Mouse (Mus musculus): ENCODE measurements at regions not wholly inside any gene's neighbourhood (a gene's known extent, or its start where the extent isn't known, plus 50 kb on each side); places are given as distances from the start of the nearest gene placed in this dataset.

DNA sequence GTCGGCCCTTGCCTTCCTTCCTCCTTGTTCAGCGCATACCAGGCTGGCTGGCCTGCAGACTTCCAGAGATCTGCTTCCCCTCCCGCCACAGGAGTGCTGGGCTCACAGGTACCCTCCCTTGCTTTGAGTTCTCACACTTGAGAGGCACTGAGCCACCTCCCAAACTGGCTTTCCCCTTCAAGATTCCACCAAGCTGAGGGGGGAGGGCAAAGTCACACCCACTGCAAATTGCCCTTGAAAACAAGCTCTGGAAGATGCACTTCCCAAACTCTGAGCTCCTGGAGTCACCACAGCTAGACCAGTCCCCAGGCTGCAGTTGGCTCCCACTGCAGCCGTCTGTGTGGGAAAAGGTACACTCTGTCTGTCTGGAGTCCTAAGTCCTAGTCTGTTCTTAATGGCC lies 142.1 kb upstream of the Slc22a12 start:
- no peak for DNase-seq

- no peak for DNase-seq
Observed at GRCm38 (mm10) chr19:6679392-6680307, 136.8 kb upstream of the Slc22a12 start.

DNA sequence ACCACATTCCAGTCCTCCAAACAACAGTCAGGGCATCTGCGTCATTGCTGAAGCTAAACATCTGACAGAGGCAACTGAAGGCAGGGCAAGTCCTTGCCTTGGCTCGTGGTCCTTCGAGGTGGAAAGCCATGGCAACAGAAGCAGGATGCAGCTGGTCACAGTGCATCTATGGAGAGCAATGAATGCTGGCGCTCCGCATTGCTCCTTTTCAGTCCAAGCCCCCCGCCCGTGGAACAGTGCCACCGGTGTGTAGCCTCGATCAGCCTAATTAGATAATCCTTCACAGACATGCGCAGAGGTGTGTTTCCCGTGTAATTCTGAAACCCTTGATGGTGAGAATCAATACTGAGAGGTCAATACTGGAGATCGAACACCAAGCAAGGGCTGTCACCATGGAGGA lies 134.7 kb upstream of the Slc22a12 start:
- no peak for DNase-seq

- DNase-seq, result no peak
Observed at GRCm38 (mm10) chr19:6675586-6675985, 132.8 kb upstream of the Slc22a12 start.

DNA sequence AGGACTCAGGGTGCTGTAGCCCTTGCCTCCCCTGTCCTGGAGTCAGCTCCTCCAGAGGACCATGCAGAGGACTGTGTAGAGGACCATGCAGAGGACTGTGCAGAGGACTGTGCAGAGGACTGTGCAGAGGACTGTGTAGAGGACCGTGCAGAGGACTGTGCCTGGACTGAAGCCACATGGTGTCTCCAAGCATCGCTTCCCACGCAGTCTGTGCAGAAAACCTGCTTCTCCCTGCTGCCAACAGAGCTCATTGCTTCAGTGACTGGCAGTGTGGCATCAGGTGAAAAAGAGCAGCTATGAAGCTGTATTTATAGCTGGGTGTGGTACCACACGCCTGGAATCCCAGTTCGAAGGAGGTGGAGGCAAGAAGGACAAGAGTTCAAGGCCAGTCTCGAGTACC lies 128.9 kb upstream of the Slc22a12 start:
- no peak for DNase-seq

DNA sequence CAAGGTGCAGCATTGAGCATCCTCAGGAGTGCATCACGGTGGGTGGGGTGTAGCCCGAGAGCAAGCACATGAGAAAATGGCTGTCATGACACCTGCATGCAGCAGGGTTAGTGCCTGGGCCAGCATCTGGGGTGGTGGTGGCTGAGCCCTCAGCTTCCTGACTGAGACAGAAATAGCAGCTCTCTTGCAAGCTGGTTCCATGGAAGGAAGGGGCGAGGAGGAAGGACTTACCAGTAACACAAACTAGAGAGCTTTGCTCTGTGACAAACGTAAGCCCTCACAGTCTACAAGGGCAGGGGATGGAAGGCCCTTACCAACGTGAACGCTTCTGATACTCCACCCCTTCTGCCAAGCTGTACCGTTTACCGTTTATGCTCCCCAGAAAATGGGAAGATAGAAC lies 127.0 kb upstream of the Slc22a12 start:
- DNase-seq, result no peak

- no peak for DNase-seq
Observed at GRCm38 (mm10) chr19:6668545-6668944, 125.7 kb upstream of the Slc22a12 start.

DNA sequence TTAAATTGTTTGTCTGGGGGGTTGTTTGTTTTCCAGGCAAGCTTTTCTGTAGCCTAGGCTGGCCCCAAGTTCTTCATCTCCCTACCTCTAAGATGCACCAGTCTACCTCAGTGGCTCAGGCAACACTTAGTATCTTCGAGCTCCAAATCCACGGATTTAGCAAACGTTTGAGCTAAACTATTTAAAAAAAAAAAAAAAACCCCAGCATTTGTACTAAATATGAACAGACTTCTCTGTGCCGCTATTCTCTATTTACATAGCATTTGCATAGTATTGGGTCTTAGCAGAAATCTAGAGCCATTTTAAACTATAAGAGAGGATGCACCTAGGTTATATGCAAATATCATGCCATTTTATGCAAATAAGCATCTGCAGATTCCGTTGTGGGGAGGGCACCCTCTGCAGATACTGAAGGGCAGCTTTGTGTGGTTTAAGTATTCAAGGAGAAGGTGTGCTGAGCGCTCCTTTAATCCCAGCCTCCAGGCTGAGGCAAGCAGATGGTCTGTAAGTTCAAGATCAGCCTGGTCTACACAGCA lies 123.4 kb upstream of the Slc22a12 start:
- DNase-seq, result no peak

DNA sequence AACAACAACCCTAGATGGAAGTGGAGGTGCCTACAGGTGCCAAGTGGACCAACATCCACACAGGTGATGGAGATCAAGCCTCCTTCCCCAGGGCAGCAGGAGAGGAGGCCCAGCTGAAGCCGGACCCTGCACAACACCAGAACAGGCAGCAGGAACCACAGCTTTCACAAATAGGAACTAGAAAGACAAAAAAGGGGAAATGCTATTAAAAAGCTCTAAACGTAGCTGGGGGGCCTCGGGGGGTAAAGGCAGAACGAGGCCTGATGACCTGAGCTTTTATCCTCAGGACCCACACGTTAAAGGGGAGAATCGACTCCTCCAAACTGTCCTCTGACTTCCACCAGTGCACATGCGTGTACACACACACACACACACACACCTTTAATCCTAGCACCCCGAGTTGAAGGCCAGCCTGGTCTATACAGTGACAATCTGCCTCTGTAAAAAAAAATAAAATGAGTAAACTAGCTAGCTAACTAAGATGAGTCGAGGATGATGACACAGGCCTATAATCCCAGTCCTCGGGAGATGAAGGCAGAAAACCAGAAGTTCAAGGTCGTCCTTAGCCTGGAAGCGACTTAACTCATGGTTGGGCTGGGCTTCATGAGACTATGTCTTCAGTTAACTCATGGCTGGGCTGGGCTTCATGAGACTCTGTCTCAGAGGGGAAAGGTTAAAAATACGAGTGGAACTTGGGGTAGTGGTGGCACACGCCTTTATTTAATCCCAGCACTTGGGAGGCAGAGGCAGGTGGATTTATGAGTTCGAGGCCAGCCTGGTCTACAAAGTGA lies 122.6 kb upstream of the Slc22a12 start:
- no peak for DNase-seq

DNA sequence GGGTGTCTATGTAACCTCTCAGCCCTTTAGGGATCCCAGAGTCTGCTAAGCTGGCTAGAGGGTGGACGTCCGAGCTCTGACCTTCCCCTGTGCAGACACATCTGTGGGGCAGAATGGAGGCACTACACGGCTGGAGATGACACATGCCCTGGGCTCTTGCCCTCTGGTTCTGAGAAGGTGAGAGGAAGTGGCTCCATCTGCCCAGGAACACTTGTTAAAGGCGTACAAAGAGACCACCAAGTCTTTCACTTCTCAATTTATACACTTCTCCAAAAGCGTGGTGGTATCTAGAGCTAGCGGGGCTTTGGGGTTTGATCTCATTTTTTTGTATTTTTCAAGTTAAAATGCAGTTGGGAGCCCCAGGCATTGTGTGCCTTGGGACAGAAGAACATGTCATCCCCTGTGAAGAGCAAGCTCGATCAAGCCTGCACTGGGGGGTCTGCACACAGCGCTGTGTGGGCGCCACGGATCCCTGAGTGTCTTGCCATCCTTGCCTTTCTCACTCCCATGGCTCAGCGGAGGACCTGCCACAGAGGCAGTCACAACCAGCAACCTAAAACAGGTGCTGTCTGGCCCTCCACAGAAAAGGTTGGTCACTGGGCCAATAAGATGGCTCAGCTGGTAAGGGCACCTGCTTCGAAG lies 121.6 kb upstream of the Slc22a12 start:
- DNase-seq, result no peak

- DNase-seq, result peak; percentile 90
Observed at GRCm38 (mm10) chr19:6663391-6663790, 120.6 kb upstream of the Slc22a12 start.

DNA sequence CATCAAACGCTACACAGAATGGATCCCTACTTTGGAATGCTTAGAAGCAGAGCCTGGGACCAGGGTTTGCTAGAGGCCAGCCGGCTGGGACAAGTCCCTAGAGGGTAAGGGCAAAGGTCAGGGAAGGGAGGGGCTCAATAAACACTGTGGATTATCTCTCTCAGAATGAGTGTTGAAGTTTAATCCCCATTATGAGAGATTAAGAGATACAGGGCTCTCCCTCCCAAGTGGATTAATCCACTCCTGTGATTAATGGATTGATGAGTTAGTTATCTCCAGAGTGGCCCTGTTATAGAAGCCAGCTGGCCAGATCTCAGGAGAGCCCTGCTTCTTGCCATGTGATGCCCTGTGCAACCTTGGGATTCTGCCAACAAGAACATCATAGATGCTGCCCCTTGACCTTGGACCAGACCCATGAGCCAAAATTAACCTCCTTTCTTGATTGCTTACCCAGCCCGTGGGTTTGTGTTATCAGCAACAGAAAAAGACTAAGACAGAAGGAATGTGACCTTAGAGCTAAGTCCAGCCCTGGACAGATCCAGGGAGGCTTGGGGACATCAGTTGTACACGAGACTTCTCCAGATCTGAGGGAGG lies 119.6 kb upstream of the Slc22a12 start:
- no peak for DNase-seq

GRCm38 (mm10) chr19:6661508-6661871 lies 118.7 kb upstream of the Slc22a12 start:
- DNase-seq, result no peak

- no peak for DNase-seq
Observed at GRCm38 (mm10) chr19:6660723-6661507, 118.1 kb upstream of the Slc22a12 start.

- DNase-seq, result no peak
Observed at GRCm38 (mm10) chr19:6660157-6660556, 117.3 kb upstream of the Slc22a12 start.

- DNase-seq, result no peak
Observed at GRCm38 (mm10) chr19:6654550-6654949, 111.7 kb upstream of the Slc22a12 start.

DNA sequence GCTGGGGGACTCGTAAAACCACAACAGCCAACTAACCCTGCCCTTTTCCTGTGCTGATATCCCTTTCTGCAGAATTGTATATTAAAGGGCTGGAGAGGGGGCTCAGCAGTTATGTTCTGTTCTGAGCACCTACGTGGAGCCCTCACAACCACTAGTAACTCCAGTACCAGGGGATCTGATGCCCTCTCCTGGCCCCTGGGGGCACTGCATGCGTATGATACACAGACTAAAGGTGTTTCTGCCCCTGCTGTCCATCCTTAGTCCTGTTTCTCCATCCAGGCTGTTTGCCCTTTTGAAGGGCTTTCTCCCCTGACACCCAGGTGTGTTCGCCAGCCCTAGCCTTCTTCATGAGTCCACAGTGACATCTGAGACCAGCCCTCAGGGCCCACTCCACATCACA lies 109.9 kb upstream of the Slc22a12 start:
- no peak for DNase-seq

DNA sequence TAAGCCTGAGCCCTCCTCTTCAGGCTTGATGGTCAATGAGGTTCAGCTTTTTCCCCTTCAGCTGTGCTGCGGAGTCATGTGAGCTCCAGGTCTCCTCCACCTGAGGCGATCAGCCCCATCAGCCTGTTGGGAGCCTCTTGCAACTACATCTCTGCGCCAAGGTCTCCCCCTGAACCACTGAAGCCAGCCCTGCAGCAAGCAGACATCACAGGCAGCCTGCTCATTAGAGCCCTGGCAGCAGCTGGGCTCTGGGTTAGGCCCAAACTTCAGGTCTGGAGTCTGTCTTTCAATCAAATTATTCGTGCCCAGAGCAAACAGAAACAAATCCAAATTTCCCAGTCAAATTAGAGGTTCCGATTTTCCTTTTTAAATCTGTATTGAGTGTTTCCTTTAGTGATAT lies 108.4 kb upstream of the Slc22a12 start:
- DNase-seq, result no peak

DNA sequence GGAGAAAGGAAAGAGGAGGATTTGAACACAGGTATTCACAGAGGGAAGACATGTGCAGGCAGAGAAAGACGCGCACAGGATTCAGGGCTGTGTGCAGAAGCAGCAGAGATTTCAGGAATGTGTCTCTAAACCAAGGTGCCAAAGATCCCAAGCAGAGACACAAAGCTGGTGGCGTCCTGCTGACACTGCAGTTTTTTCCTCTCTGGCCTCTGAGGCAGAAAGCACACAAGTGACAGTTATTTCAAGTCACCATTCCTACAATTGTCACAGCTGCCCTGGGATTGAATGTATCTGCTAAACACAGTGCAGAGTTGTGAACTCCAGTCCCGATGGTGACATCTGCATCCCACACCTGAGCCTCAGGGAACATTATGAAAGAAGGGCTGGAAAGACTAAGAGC lies 107.1 kb upstream of the Slc22a12 start:
- DNase-seq, result no peak

DNA sequence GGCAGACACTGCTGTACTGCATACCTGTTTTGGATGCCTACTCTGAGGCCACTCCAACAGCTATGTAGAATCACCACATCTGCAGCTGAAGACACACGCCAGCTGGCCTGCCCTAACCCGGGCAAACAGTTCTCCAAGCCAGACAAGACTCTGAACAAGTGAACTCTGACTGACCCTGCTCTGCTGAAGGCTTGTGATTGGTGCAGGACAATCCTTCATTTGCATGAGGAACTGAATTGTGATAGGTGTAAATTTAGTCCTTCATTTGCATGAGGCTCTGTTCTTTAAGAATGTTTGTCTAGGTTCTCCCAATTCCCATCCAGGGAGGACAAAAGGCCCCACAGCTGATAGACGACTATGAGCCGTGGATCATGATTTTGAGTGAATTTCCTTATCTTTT lies 104.9 kb upstream of the Slc22a12 start:
- no peak for DNase-seq

DNA sequence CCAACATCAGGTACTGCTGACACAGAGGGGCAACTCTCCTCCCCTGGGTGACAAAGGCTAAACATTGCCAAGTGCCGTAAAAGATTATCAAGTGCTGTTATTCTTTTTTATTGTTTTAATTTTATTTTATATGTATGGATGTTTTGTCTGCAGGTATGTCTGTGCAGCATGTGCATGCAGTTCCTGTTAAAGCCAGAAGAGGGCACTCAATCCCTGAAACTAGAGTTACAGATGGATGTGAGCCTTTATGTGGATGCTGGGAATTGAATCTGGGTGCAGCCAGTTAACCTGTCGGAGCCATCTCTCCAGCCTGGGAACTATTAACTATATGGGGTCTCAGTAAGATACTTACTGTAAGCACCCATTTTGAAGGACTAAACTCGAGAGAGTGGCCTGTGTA lies 104.4 kb upstream of the Slc22a12 start:
- no peak for DNase-seq

GRCm38 (mm10) chr19:6645912-6646311 lies 103.1 kb upstream of the Slc22a12 start:
- DNase-seq, result no peak

Measured in adrenal gland, postnatal 25 days (tissue).